Mouse (Mus musculus): Measurements from ENCODE around the gene Pds5b.

GRCm38 (mm10) chr5:150702714-150703113 is 29.2 kb downstream of the Pds5b start:
- peak; percentile 68 for TF ChIP-seq CTCF (IDR thresholded peaks at IDR 0.05; ENCODE audit: low read depth)
- no peak for TF ChIP-seq EP300 (IDR thresholded peaks at IDR 0.05; ENCODE audit: low read depth)

Measured in liver, postnatal 0 days (tissue).